Mouse (Mus musculus): ENCODE data around the gene Sugp1. TPM values are rescaled to one million over a fixed set of nuclear protein-coding genes. Genes with fewer than 3 reads are reported as not detected.
"Not testable (repeated sequence)": the region's sequence is repeated elsewhere in the genome, so short reads cannot be mapped to it uniquely, and the experiment has no call there.

Gene Sugp1
- polyA plus RNA-seq, 1 experiment, result 7.6 TPM

DNA sequence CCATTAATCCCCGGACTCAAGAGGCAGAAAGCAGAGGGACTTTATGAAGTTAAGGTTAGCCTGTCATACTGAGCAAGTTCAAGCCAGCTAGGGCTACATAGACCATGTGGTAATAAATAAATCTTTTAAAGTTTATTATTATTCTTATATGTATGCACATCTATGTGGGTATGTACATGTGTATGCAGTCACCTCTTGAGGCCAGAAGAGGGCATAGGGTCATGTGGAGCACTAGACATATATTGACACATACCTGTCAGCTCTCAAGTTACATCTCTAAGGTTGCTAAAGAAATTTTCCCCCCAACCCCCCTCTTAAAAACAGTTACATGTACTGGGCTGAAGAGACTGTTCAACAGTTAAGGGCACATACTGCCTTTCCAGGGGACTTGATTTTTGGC lies 29.9 kb upstream of the Sugp1 start:
- Histone ChIP-seq H3K4me3 (ENCODE audit: insufficient read depth, low read depth, low read length) (no peak overlapping the region), H3K4me1 (ENCODE audit: control insufficient read depth, insufficient read depth, insufficient read length, low read length) (no peaks in the 10 kb centered on the region)

DNA sequence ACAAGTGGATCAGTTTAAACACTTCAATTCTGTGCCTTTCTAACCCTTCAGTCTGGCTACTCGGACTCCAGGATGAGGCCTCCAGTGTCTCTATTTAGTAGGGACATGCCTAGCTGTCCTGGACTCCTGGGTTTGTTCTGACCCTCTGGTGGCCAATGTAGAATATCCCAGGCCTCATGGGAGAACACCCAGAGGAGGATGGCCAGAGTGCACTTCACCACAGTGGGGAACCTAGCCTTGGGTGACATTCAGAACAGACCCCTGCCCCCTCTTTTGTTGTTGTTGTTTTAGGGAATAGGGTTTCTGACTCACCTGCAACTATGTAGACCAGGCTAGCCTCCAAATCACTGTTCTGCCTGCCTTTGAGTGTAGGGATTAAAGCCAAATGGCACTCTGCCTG lies 27.6 kb upstream of the Sugp1 start:
- Histone ChIP-seq H3K4me3 (ENCODE audit: insufficient read depth, low read depth, low read length) (no peak overlapping the region), H3K4me1 (ENCODE audit: control insufficient read depth, insufficient read depth, insufficient read length, low read length) (no peaks in the 10 kb centered on the region)

More for the DNA sequence above, 29.9 kb upstream of the Sugp1 start:
- H3K27ac ChIP-seq (replicated peaks; ENCODE audit: low read depth, low read length), result no peak overlapping the region

DNA sequence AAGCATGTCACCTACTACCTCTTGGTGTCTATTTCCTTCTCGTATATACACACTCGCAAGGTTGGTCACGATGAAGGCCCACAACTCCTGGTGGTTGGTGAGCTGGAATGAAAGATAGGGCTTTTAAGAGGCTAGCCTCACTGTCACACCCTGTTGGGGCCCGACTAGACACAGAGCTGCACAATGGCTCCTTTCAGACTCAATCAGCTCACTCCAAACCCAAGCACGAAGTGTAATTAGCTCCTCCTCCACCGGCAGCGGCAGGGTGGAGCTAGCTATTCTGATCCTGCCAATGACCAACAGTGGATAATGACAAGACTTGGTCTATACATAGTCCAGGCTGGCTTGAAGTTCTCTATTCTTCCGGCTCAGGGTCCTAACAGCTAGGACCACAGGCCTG lies 19.0 kb upstream of the Sugp1 start:
- Histone ChIP-seq H3K4me3 (ENCODE audit: insufficient read depth, low read depth, low read length) (no peak overlapping the region), H3K4me1 (ENCODE audit: control insufficient read depth, insufficient read depth, insufficient read length, low read length) (no peaks in the 10 kb centered on the region), H3K27ac (replicated peaks; ENCODE audit: low read depth, low read length) (no peak overlapping the region)

More for the DNA sequence above, 27.6 kb upstream of the Sugp1 start:
- H3K27ac ChIP-seq (replicated peaks; ENCODE audit: low read depth, low read length), result no peak overlapping the region

- no peaks in the 10 kb centered on the region for H3K4me1 ChIP-seq (ENCODE audit: control insufficient read depth, insufficient read depth, insufficient read length, low read length)
- no peak overlapping the region for H3K4me3 ChIP-seq (ENCODE audit: insufficient read depth, low read depth, low read length)
- no peak overlapping the region for H3K27ac ChIP-seq (replicated peaks; ENCODE audit: low read depth, low read length)
Measured at GRCm38 (mm10) chr8:70026151-70026550, 16.5 kb upstream of the Sugp1 start.

- Histone ChIP-seq H3K27ac (replicated peaks; ENCODE audit: low read depth, low read length) (no peak overlapping the region), H3K4me1 (ENCODE audit: control insufficient read depth, insufficient read depth, insufficient read length, low read length) (no peaks in the 10 kb centered on the region)
Measured at GRCm38 (mm10) chr8:70030255-70030654, 12.4 kb upstream of the Sugp1 start.

GRCm38 (mm10) chr8:70037994-70038393 lies 4.6 kb upstream of the Sugp1 start:
- no peak overlapping the region for H3K27ac ChIP-seq (replicated peaks; ENCODE audit: low read depth, low read length)
- H3K4me3 ChIP-seq (ENCODE audit: insufficient read depth, low read depth, low read length), result no peak overlapping the region
- H3K4me1 ChIP-seq (ENCODE audit: control insufficient read depth, insufficient read depth, insufficient read length, low read length), result peaks cover 11% of the 10 kb centered on the region

More at GRCm38 (mm10) chr8:70030255-70030654, 12.4 kb upstream of the Sugp1 start:
- H3K4me3 ChIP-seq (ENCODE audit: insufficient read depth, low read depth, low read length), result no peak overlapping the region

DNA sequence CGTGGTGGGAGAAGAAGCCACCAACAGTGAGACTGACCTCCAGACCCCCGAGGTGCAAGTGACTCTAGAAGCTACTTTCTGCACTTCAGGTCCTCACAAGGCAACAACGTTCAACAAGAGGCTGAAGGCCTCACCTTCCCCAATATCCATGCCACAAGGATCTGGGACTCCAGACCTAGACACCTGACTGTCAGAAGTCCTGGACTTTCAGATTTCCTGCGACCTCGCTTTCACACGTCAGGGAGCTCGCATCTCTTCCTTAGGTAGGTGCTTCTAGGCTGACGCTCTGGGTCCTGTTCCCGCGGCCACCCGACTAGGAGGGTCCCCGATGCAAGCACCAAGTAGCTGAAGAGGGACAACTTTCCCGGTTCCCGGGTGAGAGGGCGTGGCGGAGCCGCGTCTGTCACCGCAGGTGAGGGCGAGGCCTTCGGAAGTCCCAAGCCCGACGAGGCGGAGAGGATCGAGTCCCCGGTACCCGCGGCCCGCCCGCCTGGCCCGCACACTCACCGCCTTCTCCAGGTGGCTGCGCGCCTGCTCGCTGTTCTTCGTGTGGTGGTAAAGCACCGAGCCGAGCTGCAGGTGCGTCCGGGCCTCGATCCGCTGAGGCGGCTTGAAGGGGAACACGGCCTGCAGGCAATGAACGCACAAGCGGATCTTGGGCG lies 597 bp upstream of the Sugp1 start:
- Histone ChIP-seq H3K4me1 (ENCODE audit: control insufficient read depth, insufficient read depth, insufficient read length, low read length) (peaks cover 15% of the 10 kb centered on the region), H3K4me3 (ENCODE audit: insufficient read depth, low read depth, low read length) (peak overlapping the region; percentile 93), H3K27ac (replicated peaks; ENCODE audit: low read depth, low read length) (peak overlapping the region; percentile 56; the same call in 1 of the 2 replicates)

- H3K4me1 ChIP-seq (ENCODE audit: control insufficient read depth, insufficient read depth, insufficient read length, low read length), result peaks cover 15% of the 10 kb centered on the region
- H3K4me3 ChIP-seq (ENCODE audit: insufficient read depth, low read depth, low read length), result no peak overlapping the region
- H3K27ac ChIP-seq (replicated peaks; ENCODE audit: low read depth, low read length), result no peak overlapping the region
Measured at GRCm38 (mm10) chr8:70043996-70044395, 1.4 kb downstream of the Sugp1 start.

- Histone ChIP-seq H3K4me1 (ENCODE audit: control insufficient read depth, insufficient read depth, insufficient read length, low read length) (no peaks in the 10 kb centered on the region), H3K4me3 (ENCODE audit: insufficient read depth, low read depth, low read length) (no peak overlapping the region), H3K27ac (replicated peaks; ENCODE audit: low read depth, low read length) (no peak overlapping the region)
Measured at GRCm38 (mm10) chr8:70049662-70050061, 7.0 kb downstream of the Sugp1 start.

DNA sequence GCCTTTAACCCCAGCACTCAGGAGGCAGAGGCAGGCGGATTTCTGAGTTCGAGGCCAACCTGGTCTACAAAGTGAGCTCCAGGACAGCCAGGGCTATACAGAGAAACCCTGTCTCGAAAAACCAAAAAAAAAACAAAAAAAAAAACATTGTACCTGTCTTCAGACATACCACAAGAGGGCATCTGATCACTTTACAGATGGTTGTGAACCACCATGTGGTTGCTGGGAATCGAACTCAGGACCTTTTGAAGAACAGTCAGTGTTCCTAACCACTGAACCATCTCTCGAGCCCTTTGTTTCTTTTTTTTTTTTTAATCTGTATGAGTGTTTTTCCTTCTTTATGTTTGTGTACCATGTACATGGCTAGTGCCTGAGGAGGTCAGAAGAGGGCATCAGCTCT lies 7.8 kb downstream of the Sugp1 start:
- H3K4me3 ChIP-seq (ENCODE audit: insufficient read depth, low read depth, low read length); H3K27ac ChIP-seq (replicated peaks; ENCODE audit: low read depth, low read length); H3K4me1 ChIP-seq (ENCODE audit: control insufficient read depth, insufficient read depth, insufficient read length, low read length): not testable (repeated sequence)

DNA sequence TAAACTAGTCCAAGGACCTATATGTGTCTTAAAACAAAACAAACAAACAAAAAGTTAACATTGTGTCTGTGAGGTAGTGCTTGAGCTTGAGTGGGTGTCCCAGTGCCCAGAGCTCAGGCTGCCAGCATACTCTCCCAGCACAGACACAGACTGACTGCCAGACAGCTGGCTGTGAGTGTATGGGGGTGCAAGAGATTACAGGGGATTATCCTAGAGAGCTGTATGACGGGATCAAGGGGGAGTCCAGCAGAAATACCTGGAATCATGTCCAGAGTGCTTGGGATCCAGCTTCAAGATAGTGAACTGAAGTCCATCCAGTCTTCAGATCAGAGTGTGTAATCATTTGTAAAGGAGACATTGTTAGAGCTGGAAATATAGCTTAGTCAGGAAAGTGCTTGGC lies 15.1 kb downstream of the Sugp1 start:
- H3K4me3 ChIP-seq (ENCODE audit: insufficient read depth, low read depth, low read length), result no peak overlapping the region

GRCm38 (mm10) chr8:70071836-70072440 lies 29.3 kb downstream of the Sugp1 start:
- Histone ChIP-seq H3K4me1 (ENCODE audit: control insufficient read depth, insufficient read depth, insufficient read length, low read length) (no peaks in the 10 kb centered on the region), H3K27ac (replicated peaks; ENCODE audit: low read depth, low read length) (no peak overlapping the region), H3K4me3 (ENCODE audit: insufficient read depth, low read depth, low read length) (no peak overlapping the region)

More for the DNA sequence above, 15.1 kb downstream of the Sugp1 start:
- H3K4me1 ChIP-seq (ENCODE audit: control insufficient read depth, insufficient read depth, insufficient read length, low read length), result no peaks in the 10 kb centered on the region
- no peak overlapping the region for H3K27ac ChIP-seq (replicated peaks; ENCODE audit: low read depth, low read length)

- peak within 1 kb of the TSS; percentile 48 for H3K4me3 ChIP-seq (ENCODE audit: insufficient read depth, low read depth, low read length)
- no peaks in the 10 kb centered on the region for H3K4me1 ChIP-seq (ENCODE audit: control insufficient read depth, insufficient read depth, insufficient read length, low read length)
- no peak within 1 kb of the TSS for H3K27ac ChIP-seq (replicated peaks; ENCODE audit: low read depth, low read length)
Measured at GRCm38 (mm10) chr8:70072441-70073069, 29.9 kb downstream of the Sugp1 start, which contains the start of gene Tm6sf2. Gene Tm6sf2, plus strand, starts transcription at chr8:70072924.

- H3K4me3 ChIP-seq (ENCODE audit: insufficient read depth, low read depth, low read length), result peak overlapping the region; percentile 48
- no peaks in the 10 kb centered on the region for H3K4me1 ChIP-seq (ENCODE audit: control insufficient read depth, insufficient read depth, insufficient read length, low read length)
- H3K27ac ChIP-seq (replicated peaks; ENCODE audit: low read depth, low read length), result no peak overlapping the region
Measured at GRCm38 (mm10) chr8:70073120-70073519, 30.5 kb downstream of the Sugp1 start.

DNA sequence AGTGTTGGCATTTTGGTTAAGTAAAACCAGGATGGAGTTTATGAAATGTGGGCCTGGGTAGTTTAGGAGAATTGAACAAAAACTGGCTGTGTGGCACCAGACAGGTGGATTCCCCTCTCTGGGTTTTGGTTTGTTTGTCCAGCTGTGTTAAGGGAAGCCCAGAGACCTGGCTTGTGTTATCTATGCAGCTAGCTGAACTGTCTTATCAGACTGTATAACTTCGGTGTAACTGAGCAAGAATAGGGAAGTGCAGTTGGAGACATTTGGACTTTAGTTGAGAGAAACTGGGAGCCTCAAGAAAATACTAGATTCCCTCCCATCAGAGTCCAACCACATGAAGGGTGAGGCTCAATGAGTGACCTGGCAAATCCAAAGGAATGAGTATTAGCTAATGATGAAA lies 31.1 kb downstream of the Sugp1 start:
- Histone ChIP-seq H3K4me3 (ENCODE audit: insufficient read depth, low read depth, low read length) (no peak overlapping the region), H3K27ac (replicated peaks; ENCODE audit: low read depth, low read length) (no peak overlapping the region), H3K4me1 (ENCODE audit: control insufficient read depth, insufficient read depth, insufficient read length, low read length) (no peaks in the 10 kb centered on the region)

DNA sequence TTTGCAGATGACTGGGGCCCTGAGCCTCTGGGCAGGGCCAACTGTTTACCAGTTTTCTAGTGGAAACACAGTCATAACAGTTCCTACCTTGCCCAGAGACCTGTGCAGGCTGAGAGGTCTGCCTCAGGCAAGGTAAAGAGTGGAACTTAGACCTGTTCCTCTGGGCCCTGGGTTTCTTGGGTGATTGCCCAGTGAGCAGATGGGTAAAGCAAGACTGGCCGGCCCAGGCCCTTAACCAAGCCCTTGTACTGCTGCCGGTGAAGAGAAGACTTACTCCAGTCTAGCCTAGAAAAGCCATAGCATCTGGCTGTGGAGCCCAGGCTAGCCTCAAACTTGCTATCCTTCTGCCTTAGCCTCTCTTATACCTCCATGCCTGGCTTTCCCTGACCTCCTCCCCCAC lies 39.4 kb downstream of the Sugp1 start:
- no peaks in the 10 kb centered on the region for H3K4me1 ChIP-seq (ENCODE audit: control insufficient read depth, insufficient read depth, insufficient read length, low read length)
- H3K27ac ChIP-seq (replicated peaks; ENCODE audit: low read depth, low read length), result no peak overlapping the region
- no peak overlapping the region for H3K4me3 ChIP-seq (ENCODE audit: insufficient read depth, low read depth, low read length)
